Mouse (Mus musculus): Measurements from ENCODE around the gene Meis1. TPM values are rescaled to one million over a fixed set of nuclear protein-coding genes. Genes with fewer than 3 reads are reported as not detected.

Gene Meis1
- total RNA-seq, 2 experiments from 2014 or later, result 42.5 to 47.2 TPM

DNA sequence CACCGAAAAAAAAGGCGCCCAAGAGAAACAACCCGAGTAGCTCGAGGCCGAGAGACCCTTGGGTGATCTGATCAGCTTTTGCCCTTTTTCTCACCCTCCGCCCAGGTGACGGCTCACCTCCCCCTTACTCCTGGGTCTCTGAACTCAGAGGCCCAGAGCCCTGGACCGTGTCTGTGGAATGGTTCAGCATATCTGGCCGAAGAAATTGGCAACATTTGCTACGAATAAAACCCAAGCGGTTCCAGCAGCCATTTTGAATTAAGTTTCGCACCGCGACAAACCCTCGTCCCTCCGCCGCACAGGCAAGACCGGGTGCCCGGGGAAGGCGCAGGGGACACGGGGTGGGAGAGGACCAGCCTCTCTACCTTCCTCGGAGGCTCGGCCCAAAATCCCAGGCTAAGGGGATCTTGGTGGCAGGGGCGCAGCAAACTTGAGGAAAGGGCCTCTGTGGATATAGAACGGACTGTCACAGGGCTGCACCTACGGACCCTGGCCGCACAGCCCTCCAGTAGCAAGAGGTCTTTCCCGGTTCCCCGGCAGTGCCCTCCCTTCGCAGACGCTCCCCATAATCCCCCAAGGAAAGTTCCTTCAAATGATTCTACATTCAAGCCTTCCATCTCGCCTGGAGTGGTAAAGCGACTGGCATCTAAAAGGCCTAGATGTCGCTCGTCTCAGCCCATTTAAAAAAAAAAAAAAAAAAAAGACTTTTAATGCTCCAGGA is 4.2 kb downstream of the Meis1 start:
- peak; percentile 58 for DNase-seq

DNA sequence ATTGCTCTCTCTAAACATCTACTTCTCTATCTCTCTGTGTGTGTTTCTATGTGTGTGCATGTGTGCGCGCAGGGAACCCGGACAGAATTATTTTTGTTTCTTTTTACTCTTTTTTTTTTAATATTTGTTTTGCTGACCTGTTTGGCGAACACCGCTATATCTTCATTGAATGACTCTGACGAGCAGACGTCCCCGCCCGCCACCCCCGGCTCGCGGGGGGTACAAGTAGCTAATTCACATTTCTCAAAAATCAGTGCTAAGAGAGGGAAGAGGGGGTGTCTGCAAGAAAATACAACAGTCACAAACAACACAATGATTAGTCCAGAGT is 4.7 kb downstream of the Meis1 start:
- DNase-seq, result peak; percentile 47

DNA sequence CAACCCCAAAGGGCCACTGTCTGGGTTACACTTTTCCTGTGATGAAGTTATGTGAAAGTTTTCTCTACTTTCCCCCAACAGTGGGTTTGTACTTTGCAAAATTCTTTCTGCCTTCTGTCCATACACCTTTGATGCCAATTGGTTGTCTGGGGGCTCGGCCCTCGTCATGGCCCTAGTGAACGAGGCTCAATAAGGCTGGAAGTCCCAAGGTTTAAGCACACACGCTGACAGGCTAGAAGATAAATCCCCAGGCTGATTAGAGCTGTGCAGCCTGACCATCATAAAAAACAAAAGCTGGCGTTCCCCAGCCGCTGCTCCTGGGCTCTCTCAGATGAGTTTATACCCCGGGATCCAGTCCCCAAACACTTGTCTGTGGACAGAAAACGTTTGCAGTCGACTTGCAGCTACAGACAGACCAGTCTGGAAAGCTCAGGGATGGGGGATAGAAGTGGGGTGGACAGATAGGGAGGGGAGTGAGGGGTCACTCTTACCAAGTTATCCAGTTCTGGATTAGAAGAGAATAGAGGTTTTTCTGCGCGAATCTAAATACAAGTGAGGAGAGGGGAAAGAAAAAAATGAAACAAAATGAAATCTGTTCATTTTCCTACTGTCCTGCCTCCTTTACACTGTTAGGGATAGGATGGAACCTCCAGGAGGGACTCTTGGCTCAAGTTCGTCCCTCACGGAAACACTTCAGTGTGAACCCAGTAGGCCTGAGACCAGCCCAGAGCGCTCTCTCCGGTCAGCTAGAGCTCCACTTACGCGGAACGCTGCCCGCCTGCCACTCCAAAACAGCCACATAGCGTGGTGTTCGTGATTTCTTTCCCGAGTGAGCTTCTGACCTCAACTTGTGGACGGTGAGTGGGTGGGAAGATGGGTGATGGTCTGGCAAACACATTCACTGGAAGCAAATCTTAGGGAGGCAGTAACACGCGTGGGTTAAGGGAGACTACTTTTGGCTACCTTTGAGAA is 5.4 kb downstream of the Meis1 start:
- DNase-seq, result peak; percentile 59

DNA sequence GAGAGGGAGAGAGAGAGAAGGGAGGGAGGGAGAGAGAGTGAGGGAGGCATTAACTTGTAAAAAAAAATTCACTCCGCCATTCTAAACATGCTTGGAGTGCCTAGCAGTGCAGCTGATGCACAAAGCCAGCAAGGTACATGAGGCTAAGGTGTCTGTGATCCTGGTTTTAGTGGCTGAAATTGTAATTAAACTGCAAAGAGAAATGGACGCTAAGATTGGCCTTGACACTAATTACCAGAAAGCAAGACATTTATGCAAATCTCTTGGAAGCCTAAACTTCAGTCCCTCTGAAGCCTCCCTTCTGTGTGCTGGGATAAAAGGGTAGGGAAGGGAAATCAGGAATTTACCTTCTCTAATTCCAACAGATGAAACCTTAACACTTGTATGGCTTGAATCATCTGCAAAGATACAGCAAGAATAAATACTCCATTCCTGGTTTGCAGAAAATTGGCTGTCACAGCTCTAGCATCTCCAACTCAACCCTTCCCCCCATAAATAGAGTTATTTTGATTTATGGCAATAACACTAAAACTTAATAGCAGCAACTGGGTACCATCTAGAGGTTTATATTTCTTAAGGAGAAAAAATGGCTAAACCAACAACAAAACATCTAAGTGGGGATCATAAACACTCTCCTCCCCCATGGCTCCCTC is 6.2 kb downstream of the Meis1 start:
- DNase-seq, result no peak

DNA sequence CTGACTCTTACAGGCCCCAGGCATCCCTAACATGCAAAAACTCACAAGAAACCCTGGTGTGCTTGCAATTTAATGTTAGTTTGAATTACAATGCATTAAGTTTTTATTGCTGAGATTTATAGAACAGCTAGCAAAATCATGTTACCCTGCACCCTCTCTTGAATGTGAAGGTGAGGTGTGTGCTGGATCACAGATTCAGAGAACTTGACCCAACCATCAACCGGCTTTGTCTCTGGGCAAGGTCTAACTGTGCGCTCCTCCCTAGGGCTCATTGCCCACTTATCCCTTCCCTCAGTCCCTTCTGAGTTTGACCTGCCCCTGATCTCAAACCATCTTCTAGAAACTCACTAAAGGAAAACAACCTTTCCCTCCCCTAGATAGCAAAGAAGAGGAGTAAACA is 6.8 kb downstream of the Meis1 start:
- peak; percentile 24 for DNase-seq

DNA sequence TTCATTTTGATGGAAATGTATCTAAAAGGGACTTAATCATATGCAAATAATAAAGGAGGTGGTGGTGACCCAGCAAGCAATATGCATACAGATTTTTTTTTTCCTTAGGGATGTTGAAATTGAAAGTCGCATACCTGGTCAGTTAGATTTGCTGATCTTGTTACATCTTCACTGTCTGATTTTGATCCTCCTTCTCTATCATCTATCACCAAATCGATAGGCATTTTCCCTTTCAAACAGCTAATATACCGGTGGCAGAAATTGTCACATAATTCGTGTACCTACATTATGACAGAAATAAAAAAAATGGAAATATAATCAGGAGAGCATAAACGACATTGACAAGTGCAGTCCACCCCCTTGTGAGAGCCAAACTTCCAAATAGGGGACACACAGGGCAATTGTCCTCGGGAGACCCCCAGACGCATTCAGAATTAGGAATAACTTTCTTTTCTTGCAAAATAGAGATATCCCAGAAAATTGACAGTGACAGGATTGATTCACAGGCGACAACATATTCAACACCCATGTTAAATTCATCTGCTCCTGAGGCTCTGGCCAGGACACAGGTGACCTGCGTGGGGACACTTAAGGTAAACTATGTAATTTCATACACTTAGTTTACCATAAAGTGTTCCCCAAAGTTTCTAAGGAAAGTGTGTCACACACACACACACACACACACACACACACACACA is 7.5 kb downstream of the Meis1 start:
- no peak for DNase-seq

DNA sequence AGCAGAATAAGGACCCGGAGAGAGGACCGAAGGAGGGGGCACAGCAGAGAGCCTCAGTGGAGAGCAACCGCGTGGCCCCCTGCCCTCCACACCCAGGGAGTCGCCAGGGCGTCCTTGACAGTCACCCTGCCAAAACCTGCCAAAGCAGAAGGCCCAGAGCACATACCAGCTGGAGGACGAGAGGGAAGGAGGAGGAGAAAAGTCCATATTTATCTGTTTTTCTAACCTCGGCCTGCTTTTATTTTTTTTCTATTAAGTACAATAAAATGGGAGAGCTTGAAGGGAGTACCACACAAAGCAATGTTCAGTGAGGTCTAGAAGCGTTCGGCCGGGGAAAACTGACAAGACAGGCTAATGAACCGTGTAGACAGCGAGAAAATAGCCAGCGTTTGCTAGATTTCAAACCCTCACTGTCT is 8.4 kb downstream of the Meis1 start:
- peak; percentile 76 for DNase-seq

DNA sequence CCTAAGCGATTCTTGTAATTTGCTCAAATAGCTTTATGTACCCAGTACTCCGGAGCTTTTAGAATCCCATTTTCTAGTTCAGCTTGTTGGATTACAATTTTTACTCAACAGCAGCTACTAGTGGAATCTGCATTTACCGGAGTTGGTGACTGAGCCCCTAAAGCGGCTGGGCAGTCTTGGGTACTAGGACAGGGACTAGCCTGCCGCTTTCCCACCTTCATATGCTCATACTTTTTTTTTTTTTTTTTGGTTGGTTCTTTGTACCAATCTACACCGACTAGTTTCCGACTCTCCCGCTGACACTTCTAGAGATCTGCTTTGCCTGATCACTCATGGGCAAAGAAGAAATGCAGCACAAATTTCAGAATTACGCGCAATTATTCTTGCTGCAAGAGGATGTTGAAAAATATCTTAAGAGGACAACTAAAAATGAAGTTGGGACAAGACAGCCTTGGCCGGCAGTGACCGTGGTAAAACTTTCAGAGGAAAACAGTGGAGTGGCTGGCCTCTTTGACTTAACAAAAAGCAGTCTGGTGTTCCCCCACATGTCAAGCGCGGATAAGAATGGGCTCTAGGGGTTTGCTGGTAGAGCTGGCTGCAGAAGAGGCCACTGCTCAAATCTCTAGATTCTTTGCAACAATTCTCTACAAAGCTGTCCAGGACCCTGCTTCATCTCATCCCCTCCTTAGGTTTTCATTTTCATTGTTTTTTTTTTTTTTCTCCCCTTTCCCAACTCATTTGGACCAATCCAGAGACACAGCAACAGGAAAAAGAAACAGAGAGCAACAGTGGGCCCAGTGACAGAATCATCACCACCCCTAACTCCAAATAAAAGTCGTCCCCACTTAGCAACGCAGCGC is 9.0 kb downstream of the Meis1 start:
- peak; percentile 43 for DNase-seq

DNA sequence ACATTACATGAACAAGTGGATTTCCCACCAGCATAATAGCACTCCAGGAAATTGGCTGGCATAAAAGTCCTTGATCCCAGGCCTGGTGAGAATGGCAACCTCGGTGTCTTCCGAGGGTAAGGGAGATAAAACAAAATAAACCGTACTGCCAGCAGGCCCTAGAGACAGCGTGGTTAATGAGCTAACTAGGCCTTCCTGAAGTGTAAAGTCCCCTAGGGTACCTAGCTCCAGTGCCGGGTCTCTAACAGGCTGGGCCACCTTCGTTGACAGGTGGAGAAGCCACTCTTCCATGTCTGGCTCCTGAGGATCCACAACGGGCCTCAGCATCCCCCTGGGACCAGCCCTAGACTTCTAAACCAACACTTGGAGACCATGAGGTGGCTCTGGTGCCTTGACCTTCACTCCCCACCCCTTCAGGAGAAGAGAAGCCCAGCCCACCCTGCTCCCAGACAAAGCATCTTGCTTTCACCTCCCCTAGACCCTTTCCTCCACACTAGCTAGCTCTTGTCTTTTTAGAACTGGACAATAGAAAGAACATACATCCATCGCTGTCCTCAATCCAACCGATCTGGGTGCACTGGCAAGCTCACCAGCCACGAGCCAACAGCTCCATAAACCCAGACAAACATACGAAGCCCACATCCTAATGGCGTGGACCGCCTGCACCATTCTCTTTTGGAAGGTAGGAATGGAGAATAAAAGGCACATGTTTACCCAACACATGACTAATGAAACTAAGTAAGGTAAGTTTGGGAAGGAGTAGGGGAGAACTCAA is 10.0 kb downstream of the Meis1 start:
- DNase-seq, result peak; percentile 36

DNA sequence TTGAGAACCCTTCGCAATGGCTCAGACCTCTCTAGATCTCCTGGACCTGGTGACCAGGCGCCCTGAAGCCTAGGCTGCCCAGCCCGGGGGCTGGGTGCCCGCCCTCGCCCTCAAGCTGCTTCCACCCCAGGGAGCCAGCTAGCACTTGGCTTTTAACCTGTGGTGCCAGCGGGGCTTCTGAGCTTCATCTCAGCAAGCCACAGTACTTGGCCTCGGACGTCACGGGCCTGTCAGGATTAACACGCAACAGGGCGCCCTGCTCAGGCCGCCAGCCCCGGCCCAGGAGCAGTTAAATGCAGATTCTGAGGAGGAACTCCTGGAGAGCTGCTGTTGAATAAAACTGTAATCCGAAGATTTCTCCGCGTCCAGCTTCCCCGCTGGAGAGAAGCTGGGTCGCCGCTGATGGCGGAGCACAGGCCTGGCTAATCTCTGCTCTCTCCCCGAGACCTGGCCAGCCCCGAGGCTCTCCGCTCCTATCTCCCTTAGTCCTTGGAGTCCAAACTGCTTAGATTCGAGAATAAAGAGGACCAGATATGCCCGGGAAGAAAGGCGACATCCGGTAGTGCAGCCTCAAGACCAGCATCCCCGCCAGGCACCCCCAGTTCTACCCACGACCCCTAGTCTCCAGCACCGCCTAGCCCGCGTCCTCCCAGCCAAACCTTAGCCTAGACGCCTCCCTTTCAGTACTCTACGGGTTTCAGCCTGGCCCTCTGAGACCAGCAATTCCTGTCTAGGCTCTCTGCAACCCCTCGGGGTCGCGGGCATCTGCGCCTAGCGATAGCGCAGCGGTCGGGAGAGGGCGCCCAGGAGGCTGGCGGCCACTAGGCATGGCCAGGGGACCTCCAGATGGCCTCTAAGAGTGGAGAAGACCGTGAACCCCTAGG is 11.0 kb downstream of the Meis1 start:
- DNase-seq, result peak; percentile 72

DNA sequence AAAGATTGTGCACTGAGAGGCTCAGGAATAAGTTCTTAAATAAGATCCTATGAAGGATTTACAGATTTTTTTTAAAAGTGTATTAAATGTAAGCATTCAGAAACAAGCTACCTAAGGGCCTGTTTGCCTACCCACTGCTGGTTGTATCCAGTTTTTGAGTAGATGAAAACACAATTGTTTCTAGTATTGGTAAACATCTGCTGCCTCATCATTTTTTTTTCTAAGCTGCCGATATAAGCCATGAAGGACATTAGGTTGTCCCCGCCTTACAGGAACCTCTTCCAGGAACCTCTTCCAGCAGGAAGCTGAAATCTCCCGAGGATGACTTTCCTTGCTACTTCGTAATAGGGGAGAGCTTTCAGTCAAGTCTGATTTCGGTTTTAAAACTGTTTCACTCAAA is 11.7 kb downstream of the Meis1 start:
- DNase-seq, result no peak

DNA sequence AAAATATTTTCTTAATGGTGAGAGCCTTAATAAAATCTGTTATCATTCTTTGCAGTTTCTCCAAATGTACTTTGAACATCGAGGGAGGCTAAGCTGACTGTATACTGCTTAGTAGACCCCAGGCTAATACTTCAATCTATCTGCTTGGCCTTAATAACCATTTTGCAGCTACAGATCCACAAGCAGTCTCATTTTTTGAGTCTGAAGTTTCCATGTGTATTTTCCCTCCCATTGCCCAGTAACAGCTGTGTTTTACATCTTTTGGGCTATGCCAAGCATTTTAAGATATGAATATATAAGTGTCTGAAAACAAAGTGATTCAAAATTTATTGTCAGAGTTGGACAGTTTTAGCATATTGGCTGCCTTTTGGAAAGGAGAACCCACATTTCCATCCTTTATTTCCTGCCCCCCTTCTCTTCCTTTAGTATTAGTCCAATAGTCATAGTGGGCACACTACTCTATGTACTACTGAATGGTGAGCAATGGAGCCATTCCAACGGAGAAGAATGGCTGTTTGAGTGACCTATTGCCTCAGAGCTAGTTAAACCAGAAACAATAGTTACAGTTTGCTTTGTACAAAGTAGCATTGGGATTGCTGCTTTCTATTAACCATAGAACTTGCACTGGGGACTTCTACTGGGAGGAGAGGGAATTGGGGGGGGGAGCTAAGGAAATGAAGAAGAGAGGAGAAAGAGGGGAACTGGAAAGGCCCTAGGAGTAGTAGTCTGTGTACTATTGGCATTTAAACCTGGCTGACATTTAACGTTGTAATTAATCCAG is 12.7 kb downstream of the Meis1 start:
- DNase-seq, result no peak

DNA sequence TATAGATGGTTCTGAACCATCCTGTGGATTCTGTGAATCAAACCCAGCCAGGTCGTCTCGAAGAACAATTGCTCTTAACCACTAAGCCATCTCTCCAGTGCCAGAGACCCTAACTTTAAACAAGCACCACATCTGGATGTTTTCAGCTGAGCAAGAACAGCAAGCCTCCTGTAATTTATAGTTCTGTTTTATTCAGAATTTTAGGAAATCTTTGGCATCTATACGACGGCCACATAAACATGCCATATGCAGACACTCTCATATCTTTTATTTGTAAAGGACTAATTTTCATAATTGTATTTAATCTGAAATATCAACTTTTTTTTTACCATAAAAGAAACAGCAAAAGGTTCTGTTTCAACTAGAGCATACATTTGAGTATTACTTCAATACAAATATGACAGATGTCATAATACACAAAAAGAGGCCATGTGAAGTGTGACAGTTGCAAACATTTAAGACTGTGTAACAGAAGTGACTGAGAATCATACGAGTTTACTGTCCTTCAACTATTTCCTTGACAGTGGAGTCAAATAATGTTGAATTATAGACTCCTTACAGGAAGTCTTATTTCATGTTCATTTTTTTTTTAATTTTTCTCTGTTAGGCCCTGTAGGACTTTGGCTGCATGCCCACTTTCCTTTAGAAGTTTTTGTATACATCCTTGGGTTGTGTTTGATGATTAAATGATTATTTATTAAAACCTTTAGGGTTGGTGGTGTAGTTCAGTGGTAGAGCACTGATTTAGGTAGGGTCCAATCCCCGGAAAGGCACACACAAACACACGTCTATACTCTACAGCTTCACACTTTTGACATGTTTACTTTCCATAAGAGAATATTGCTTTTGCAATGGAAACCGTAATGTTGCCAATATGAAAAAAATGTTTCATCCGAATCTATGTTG is 13.5 kb downstream of the Meis1 start:
- DNase-seq, result no peak

DNA sequence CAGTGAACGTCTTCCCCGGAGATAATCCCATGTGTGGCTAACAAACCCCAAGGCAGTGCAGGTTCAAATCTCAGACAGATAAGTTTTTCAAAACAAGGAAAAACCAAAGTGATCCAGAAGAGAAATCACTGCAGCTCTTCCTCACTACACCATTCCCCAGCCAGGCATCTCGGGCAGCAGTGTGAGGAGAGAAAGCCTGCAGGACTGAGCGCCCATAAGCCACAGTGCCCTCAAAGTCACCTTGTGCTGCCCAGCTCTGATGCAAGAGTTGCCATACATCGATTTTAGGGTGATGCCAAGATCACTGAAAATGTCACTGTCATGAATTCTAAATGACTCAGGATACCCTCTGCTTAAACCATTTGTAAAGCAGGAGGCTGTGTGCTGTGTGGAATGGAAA is 15.7 kb downstream of the Meis1 start:
- DNase-seq, result no peak

DNA sequence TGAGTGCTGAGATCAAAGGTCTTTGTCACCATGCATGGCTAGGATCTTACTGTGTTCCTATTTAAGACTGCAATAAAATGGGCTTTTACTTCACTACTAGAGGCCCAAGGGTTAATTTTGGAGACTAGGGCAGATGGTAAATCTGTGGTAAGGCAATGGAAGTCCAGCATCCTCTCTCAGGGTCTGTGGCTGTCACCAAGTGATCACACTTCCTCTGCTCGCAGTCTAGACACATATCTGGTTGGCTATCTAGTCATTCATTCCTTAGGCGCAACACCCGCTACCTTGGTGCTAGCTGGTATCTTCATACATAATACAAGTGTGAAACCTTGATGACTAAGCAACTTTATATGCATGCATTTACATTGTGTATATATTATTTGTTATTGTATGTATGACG is 22.0 kb downstream of the Meis1 start:
- no peak for DNase-seq

DNA sequence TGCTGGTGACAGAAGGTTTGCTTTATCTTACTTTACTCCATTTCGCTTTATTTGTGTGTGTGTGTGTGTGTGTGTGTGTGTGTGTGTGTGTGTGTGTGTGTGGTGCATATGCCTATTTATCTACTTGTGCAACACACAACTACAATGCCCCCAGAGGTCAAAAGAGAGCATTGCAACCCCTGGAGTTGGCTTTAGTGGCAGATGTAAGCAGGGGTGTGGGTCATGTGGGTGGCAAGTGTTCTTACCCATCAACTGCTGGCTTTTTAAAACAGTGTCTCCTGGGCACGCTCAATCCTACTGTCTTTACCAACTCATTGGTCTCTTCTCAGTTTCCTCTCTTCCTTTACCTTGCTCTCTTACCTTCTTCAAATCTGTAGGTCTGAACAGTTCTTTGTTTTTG is 22.5 kb downstream of the Meis1 start:
- DNase-seq, result no peak

DNA sequence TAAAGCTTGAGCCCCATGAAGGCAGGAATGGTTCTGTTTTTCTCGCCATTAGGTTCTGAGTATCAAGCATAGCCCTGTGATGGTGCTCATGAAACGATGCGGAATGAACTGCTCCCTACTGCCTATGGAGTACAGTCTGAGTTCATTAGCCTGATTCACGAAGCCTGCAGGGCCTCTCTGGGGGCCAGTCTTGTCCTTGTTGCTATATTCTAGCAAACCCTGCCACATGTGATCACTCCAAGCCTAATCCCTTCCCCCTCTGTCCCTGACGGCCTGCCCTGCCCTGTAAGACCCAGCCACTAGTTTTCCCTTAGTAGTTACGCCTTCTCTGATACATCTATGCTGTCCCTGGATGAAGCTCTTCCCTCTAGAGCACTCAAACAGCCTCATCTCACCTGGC is 26.0 kb downstream of the Meis1 start:
- no peak for DNase-seq

DNA sequence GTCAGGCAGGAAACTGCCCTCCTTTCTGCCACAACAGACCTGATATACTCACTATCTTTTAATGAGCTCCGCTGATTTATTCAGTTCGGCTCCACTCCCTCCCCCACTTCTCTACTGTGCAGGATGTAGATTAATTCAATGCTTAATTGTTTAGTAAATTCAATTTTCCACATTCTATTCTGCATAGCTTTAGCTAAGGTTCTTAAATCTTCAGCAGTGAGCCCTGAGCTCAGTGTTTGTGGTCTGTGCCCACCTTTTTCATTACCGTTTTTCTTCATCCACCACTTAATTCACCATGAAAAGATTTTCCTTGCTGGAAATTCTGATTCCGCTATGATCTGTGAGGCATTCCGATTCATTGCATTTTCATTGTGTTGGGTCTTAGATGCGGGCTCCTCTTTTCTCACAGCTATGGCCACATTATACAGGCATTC is 28.5 kb downstream of the Meis1 start:
- DNase-seq, result no peak

All from adrenal gland, postnatal 10 days (tissue).